Mouse (Mus musculus) ovary, postnatal 10 days (tissue): ENCODE measurements around the gene Pygm.

Source experiments
- DNase-seq: peaks from one replicate; pipeline ENCODE4 v3.0.0; 2022; ENCODE audit warnings: low spot score

Gene Pygm

DNA sequence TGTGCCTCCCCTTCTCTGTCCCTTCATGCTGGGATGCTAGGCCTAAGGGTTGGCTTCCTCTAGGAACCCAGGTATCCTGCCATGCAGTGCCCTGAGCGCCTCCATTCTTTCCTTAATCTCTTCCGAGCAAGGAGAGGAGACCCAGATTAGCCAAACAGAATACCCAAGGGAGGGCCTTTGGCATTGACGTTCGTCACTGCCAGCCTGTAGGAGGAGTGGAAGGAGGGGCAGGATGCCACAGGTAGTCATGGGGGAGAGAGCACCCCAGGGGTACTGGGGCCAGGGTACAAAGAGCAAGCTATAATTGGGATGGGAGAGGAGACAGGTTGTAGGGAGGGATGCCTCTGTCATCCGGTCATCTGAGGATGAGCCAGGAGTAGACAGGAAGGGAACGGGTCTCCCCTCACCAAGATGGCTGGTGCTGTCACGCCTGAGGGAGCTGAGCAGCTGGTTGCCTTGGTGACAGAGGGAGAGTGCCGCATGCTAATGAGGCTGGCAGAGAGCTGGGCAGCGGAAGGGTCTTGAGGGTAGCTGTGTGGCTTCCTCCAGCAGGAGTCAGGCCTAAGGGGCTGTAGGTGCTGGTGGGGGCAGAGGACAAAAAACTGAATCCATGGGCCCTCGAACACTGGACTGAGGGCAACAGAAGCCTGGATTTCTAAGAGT lies 61.7 kb downstream of the Pygm start:
- no peak for DNase-seq

- DNase-seq, result no peak
These were observed 62.7 kb downstream of the Pygm start for GRCm38 (mm10) chr19:6446736-6447437.
